Mouse (Mus musculus) lung, postnatal 0 days (tissue): ENCODE data around the gene Gm49395.

ENCODE experiments used
- CTCF ChIP-seq: IDR thresholded peaks from 2 replicates; pipeline ENCODE4 v1.5.1; 2016; ENCODE audit warnings: antibody characterized with exemption, mild to moderate bottlenecking
- EP300 ChIP-seq: IDR thresholded peaks from 2 replicates; pipeline ENCODE4 v1.6.1; 2016; ENCODE audit warnings: antibody characterized with exemption, mild to moderate bottlenecking, control low read depth

DNA sequence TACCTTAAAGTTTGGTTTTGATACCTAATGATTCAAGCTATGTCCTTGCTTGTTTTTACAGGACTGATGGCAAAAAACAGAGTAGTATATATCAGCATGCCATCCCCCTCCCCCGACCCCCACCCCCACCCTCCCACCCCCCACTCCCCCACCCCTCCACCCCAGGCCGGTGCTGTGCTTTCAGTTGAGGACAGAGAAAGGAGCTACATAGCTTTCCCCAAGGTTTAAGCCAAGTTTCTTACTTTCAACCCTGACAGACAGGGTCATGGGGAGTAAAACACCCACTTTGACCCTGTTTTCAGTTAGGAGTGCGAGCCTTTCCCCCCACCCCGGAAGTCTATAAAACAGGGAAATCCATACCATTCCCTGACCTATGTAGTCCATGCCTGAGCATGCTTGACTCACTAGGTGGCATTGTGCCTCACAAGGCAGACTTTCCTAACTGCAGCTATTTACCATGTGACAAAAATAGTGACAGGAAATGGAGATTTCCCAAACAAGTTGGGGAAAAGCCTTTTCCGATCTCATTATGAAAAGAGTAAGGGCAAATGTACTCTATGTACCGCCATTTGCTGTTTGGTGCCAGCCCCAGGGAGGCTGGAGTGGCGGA lies 98.2 kb downstream of the Gm49395 start:
- TF ChIP-seq CTCF, result peak; percentile 74
- no peak for TF ChIP-seq EP300
